Mouse (Mus musculus) layer of hippocampus, postnatal 36 days (tissue): ENCODE measurements around the gene Notch2. TPM values are rescaled to one million over a fixed set of nuclear protein-coding genes. Genes with fewer than 3 reads are reported as not detected.
A peak's percentile ranks its signal among the peaks of the same experiment; 100 is the strongest.

Experiments used
- DNase-seq, 2 experiments: peaks; one replicate each; pipeline ENCODE4 v3.0.0; 2022
- total RNA-seq, 2 experiments: library from RNA; stranded (reverse); gene quantifications; 2 replicates each; pipeline ENCODE4 v1.2.3; 2021

Gene Notch2
- total RNA-seq, 2 experiments from 2014 or later: 23.2 to 24.6 TPM

DNA sequence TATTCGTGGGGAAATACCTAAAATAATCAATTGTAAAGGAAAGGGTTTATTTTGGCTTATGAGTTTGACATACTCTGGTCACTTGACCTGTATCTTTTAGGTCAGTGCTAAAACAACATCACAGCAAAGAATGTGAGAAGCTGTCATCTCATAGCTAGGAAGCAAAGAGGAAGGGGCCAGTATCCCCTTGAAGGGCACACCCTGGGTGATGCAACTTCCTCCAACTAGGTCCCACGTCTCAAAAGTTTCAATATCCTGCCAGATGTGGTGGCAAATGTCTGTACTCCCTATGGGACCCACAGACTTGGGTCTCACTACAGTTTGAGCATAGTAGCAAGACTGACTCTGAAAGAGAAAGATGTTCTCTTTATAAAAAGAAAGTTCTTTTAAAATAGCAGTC lies 144.3 kb downstream of the Notch2 start:
- DNase-seq: no peak

- DNase-seq: no peak
Measured at GRCm38 (mm10) chr3:98158646-98159045, 145.3 kb downstream of the Notch2 start.

DNA sequence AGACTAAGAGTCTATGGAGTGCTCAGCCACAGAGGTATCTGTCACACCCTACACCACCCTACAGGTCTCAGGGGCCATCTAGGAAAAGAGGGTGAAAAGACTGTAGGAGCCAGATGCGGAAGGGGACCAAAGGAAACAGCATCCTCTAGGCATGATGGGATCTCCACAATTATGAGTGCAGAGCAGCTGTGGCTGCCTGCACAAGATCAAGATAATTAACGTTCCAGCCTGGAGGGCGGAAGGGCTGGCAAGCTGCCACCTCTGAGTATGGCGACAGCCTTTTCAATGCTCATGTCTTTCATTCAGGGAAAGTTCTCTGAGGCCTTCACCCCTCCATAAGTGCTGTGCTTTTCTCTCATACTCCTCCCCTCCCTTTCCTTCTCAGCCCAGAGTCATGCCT lies 146.0 kb downstream of the Notch2 start:
- no peak for DNase-seq

GRCm38 (mm10) chr3:98160330-98160729 lies 147.0 kb downstream of the Notch2 start, which contains the start of gene Adam30:
Adam30 (plus strand) TSS chr3:98160630.
- DNase-seq: no peak

GRCm38 (mm10) chr3:98178340-98178739 lies 165.0 kb downstream of the Notch2 start:
- peak; percentile 20 to 21 for DNase-seq

GRCm38 (mm10) chr3:98180805-98181204 lies 167.5 kb downstream of the Notch2 start:
- DNase-seq: peak; percentile 60 to 68

DNA sequence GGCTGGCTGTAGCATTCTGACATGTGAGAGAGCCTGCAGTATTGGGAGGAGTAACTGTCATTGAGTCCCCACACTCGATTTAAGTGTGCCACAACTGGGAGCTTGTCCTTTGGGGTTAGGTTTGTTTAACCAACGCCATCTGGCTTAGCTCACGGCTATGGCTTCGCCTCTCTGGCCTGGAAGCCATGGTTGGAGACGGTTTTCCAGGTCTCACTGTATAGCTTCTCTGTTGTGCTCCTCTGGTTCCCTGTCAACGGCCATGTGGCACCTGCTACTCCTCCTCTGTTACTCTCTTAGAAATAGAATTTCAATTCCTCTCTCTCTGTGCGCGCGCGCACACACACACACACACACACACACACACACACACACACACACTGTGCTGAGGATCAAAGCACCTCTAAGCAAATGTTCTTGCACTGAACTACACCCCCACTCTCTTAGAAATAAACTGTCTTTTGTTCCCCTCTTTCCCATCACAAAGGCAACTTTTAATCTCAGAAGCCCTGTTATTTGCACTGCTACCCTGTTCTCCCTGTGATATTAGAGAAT lies 171.9 kb downstream of the Notch2 start:
- no peak for DNase-seq

- DNase-seq: no peak
Measured at GRCm38 (mm10) chr3:98187777-98188176, 174.4 kb downstream of the Notch2 start.

GRCm38 (mm10) chr3:98197711-98198532 lies 184.6 kb downstream of the Notch2 start:
- no peak for DNase-seq

- no peak for DNase-seq
Measured at GRCm38 (mm10) chr3:98199747-98200146, 186.4 kb downstream of the Notch2 start.

Other genes starting within 250 kb of the Notch2 start
- gene Pde4dip, start 124.8 kb upstream of the Notch2 start, total RNA-seq: 100 to 1,000 TPM; 223 to 235 TPM
- 10 to 100 TPM; 79.1 to 83.4 TPM for gene Sec22b, start 112.3 kb upstream of the Notch2 start, total RNA-seq
- not detected for gene Adam30, start 147.1 kb downstream of the Notch2 start, total RNA-seq
- not detected for gene Reg4, start 208.6 kb downstream of the Notch2 start, total RNA-seq